Mouse (Mus musculus): ENCODE data around the gene Filip1.

- no peak for TF ChIP-seq CTCF (IDR thresholded peaks at IDR 0.05; ENCODE audit: low read depth)
- no peak for TF ChIP-seq EP300 (IDR thresholded peaks at IDR 0.05; ENCODE audit: low read depth)
Measured at GRCm38 (mm10) chr9:79971619-79972018, 41.0 kb downstream of the Filip1 start.
